In genomic region chr9:46337852-46338291, GRCm38 (mm10) we compare ENCODE assay signal across 10 mouse cellular contexts. TPM values are rescaled to one million over a fixed set of nuclear protein-coding genes. Genes with fewer than 3 reads are reported as not detected.
DNase-seq lines count a peak whose midpoint lies in the region; ATAC-seq and TF ChIP-seq lines count a peak whose summit lies in the region.
"Had no signal": no experiment of that assay in that cellular context is flagged by ENCODE, and none has a peak within 500 bp of the region (broad histone marks: within the 10 kb centered on the region; RNA-seq: fewer than 3 reads in every experiment).

No protein-coding gene starts in this region.

- no peak overlapping the region for H3K4me3 ChIP-seq in kidney, embryonic 14.5 days (ENCODE audit: low read length)

- intact Hi-C loops in gastrocnemius, postnatal 14 days (cut with DNase I; ENCODE audit: low total_unique reads) = no loop called here

- 0% methylated on average over 3 of the region's 3 CpGs for WGBS in kidney, embryonic 14.5 days

- H3K36me3 ChIP-seq in kidney, embryonic 14.5 days (ENCODE audit: control insufficient read depth, insufficient read depth, low read length) = no peaks in the 10 kb centered on the region
- H3K36me3 ChIP-seq: G1E had no signal

- no peak for TF ChIP-seq POLR2A in brain, embryonic 14.5 days (IDR thresholded peaks at IDR 0.05; ENCODE audit: borderline replicate concordance, extremely low read depth, insufficient read depth, insufficient read length, poor library complexity, severe bottlenecking)

- no peak overlapping the region for H3K27ac ChIP-seq in kidney, embryonic 14.5 days (ENCODE audit: low read depth, low read length)

- H3K27me3 ChIP-seq in kidney, embryonic 14.5 days (ENCODE audit: control insufficient read depth, insufficient read depth, low read length) = peaks cover 3% of the 10 kb centered on the region

- no peak overlapping the region for H3K4me2 ChIP-seq in kidney, embryonic 14.5 days (replicated peaks; ENCODE audit: low read depth, low read length)

- DNase-seq in kidney, adult 8-10 months = no peak
- peak; percentile 92 for DNase-seq in brain, embryonic 14.5 days (ENCODE audit: low read depth)
- DNase-seq in frontal cortex, postnatal 36 days (ENCODE audit: low spot score in 2 of 2) = peak; percentile 61 to 76
- DNase-seq in mesoderm, embryonic 11.5 days (ENCODE audit: low read depth, low spot score) = peak; percentile 78
- no peak for DNase-seq in gastrocnemius, postnatal 14 days
- DNase-seq in kidney, adult 18-20 months = no peak
- DNase-seq in lung, postnatal 14 days = no peak

- peak; percentile 69 for ATAC-seq in kidney, embryonic 14.5 days (ENCODE audit: low FRiP score, low TSS enrichment)

- H3K9me3 ChIP-seq in kidney, embryonic 14.5 days (ENCODE audit: control insufficient read depth, low read length) = no peaks in the 10 kb centered on the region
- H3K9me3 ChIP-seq: G1E had no signal

- no peak for TF ChIP-seq CTCF in brain, embryonic 14.5 days (IDR thresholded peaks at IDR 0.05; ENCODE audit: borderline replicate concordance, extremely low read depth, insufficient read depth, insufficient read length)

- no peaks in the 10 kb centered on the region for H3K4me1 ChIP-seq in kidney, embryonic 14.5 days (ENCODE audit: control insufficient read depth, insufficient read depth, low read length)

- no peak overlapping the region for H3K9ac ChIP-seq in kidney, embryonic 14.5 days (ENCODE audit: low read depth, low read length)

RNA-seq across cellular contexts. Expression of gene 4931429L15Rik, which starts 18.1 kb away (rescaled TPM):
- polyA plus RNA-seq in kidney, embryonic 14.5 days (2014; fragmentation: Nextera tagmentation; extraction: Ambion mirVana) = 0.23 TPM in 1 of 2 replicates, not detected in the other
- polyA plus RNA-seq in brain, embryonic 14.5 days (2012; rRNA removed) = not detected in 2 replicates
- total RNA-seq in gastrocnemius, postnatal 14 days (2021) = not detected
- total RNA-seq: G1E; layer of hippocampus, postnatal 36 days had no signal
- polyA plus RNA-seq: G1E had no signal

RNA-seq across cellular contexts. Expression of gene Bud13, which starts 55.1 kb away (rescaled TPM):
- polyA plus RNA-seq in kidney, embryonic 14.5 days (2014; fragmentation: Nextera tagmentation; extraction: Ambion mirVana) = 23.0 and 28.6 TPM in 2 replicates
- polyA plus RNA-seq in brain, embryonic 14.5 days (2012; rRNA removed) = 15.8 and 17.8 TPM in 2 replicates
- 1 to 10 TPM; 6.4 to 6.7 TPM for total RNA-seq in gastrocnemius, postnatal 14 days (2021)

Comparison
In these comparisons a context has a peak if more than half of its experiments do, and no peak if none do; other contexts are left out.
1. DNase-seq: peak in brain, embryonic 14.5 days (single experiment), frontal cortex, postnatal 36 days (2 of 2) and mesoderm, embryonic 11.5 days (single experiment); none in kidney, adult 8-10 months (0 of 2), gastrocnemius, postnatal 14 days (single experiment), kidney, adult 18-20 months (single experiment) and lung, postnatal 14 days (single experiment).